Mouse (Mus musculus): ENCODE results near the gene Ttll1.
A peak's percentile ranks its signal among the peaks of the same experiment; 100 is the strongest.

Ttll1 gene

GRCm38 (mm10) chr15:83510805-83511405 is at the start of gene Ttll1:
Ttll1 (minus strand) TSS chr15:83510893.
- peak; percentile 84 for DNase-seq (ENCODE audit: low spot score)

GRCm38 (mm10) chr15:83555161-83555974 is 44.7 kb upstream of the Ttll1 start:
- DNase-seq (ENCODE audit: low spot score) = peak; percentile 64

GRCm38 (mm10) chr15:83553831-83554230 is 43.1 kb upstream of the Ttll1 start:
- DNase-seq (ENCODE audit: low spot score) = no peak

- no peak for DNase-seq (ENCODE audit: low spot score)
Observed at GRCm38 (mm10) chr15:83550137-83550536, 39.4 kb upstream of the Ttll1 start.

- no peak for DNase-seq (ENCODE audit: low spot score)
Observed at GRCm38 (mm10) chr15:83547144-83547543, 36.5 kb upstream of the Ttll1 start.

GRCm38 (mm10) chr15:83546029-83546428 is 35.3 kb upstream of the Ttll1 start:
- DNase-seq (ENCODE audit: low spot score) = no peak

GRCm38 (mm10) chr15:83541647-83542287 is 31.1 kb upstream of the Ttll1 start:
- no peak for DNase-seq (ENCODE audit: low spot score)

GRCm38 (mm10) chr15:83539905-83540304 is 29.2 kb upstream of the Ttll1 start:
- DNase-seq (ENCODE audit: low spot score) = no peak

GRCm38 (mm10) chr15:83538855-83539254 is 28.2 kb upstream of the Ttll1 start:
- DNase-seq (ENCODE audit: low spot score) = no peak

GRCm38 (mm10) chr15:83535890-83536231 is 25.2 kb upstream of the Ttll1 start:
- no peak for DNase-seq (ENCODE audit: low spot score)

- DNase-seq (ENCODE audit: low spot score) = no peak
Observed at GRCm38 (mm10) chr15:83534960-83535889, 24.5 kb upstream of the Ttll1 start.

GRCm38 (mm10) chr15:83532606-83533005 is 21.9 kb upstream of the Ttll1 start:
- DNase-seq (ENCODE audit: low spot score) = no peak

GRCm38 (mm10) chr15:83531961-83532469 is 21.3 kb upstream of the Ttll1 start:
- DNase-seq (ENCODE audit: low spot score) = no peak

- DNase-seq (ENCODE audit: low spot score) = no peak
Observed at GRCm38 (mm10) chr15:83530688-83531087, 20.0 kb upstream of the Ttll1 start.

GRCm38 (mm10) chr15:83530233-83530632 is 19.5 kb upstream of the Ttll1 start:
- DNase-seq (ENCODE audit: low spot score) = no peak

- DNase-seq (ENCODE audit: low spot score) = no peak
Observed at GRCm38 (mm10) chr15:83529765-83530164, 19.1 kb upstream of the Ttll1 start.

GRCm38 (mm10) chr15:83528892-83529291 is 18.2 kb upstream of the Ttll1 start:
- no peak for DNase-seq (ENCODE audit: low spot score)

- DNase-seq (ENCODE audit: low spot score) = no peak
Observed at GRCm38 (mm10) chr15:83527747-83528146, 17.1 kb upstream of the Ttll1 start.

- no peak for DNase-seq (ENCODE audit: low spot score)
Observed at GRCm38 (mm10) chr15:83527092-83527437, 16.4 kb upstream of the Ttll1 start.

GRCm38 (mm10) chr15:83526424-83527091 is 15.9 kb upstream of the Ttll1 start, which contains the start of gene Bik:
Bik (plus strand) TSS chr15:83526862.
- no peak for DNase-seq (ENCODE audit: low spot score)

- DNase-seq (ENCODE audit: low spot score) = no peak
Observed at GRCm38 (mm10) chr15:83524333-83524729, 13.6 kb upstream of the Ttll1 start.

Measured in ovary, postnatal 10 days (tissue).